Comparison of ENCODE assay signal across 17 mouse cellular contexts in genomic region chr7:49204856-49205255, GRCm38 (mm10).
DNase-seq lines count a peak whose midpoint lies in the region; ATAC-seq and TF ChIP-seq lines count a peak whose summit lies in the region.
"Had no signal": no experiment of that assay in that cellular context is flagged by ENCODE, and none has a peak within 500 bp of the region (broad histone marks: within the 10 kb centered on the region; RNA-seq: fewer than 3 reads in every experiment).

No protein-coding gene starts in this region.

- no peak overlapping the region for H3K27ac ChIP-seq in kidney, adult 2 months (ENCODE audit: insufficient read depth, low read depth, low read length)
- H3K27ac ChIP-seq: forebrain, embryonic 13.5 days; hindbrain, embryonic 15.5 days; liver, embryonic 15.5 days; midbrain, embryonic 15.5 days had no signal

- 89% methylated on average over 3 of the region's 3 CpGs for WGBS in kidney, adult 2 months

- H3K36me3 ChIP-seq in kidney, adult 2 months (ENCODE audit: control insufficient read depth, insufficient read depth, low read length): no peaks in the 10 kb centered on the region
- H3K36me3 ChIP-seq: hindbrain, embryonic 15.5 days; liver, embryonic 15.5 days; midbrain, embryonic 15.5 days had no signal

- no peaks in the 10 kb centered on the region for H3K27me3 ChIP-seq in kidney, adult 2 months (replicated peaks; ENCODE audit: control insufficient read depth, insufficient read depth, low read length)
- H3K27me3 ChIP-seq: forebrain, embryonic 13.5 days; hindbrain, embryonic 15.5 days; liver, embryonic 15.5 days; midbrain, embryonic 15.5 days had no signal

- H3K4me3 ChIP-seq in kidney, adult 2 months (ENCODE audit: insufficient read depth, low read depth, low read length): no peak overlapping the region
- H3K4me3 ChIP-seq: forebrain, embryonic 13.5 days; hindbrain, embryonic 15.5 days; liver, embryonic 15.5 days; megakaryocyte, embryonic 14.5 days; midbrain, embryonic 15.5 days had no signal

- peak; percentile 54 for DNase-seq in cerebellum, adult 11 months
- DNase-seq in kidney, adult 2 months: peak; percentile 61
- DNase-seq in kidney, postnatal 10 days: no peak
- peak; percentile 75 for DNase-seq in cerebellum, adult 9-11 months
- peak; percentile 48 for DNase-seq in heart, postnatal 4 days
- no peak for DNase-seq in gastrocnemius, postnatal 4 days (ENCODE audit: low spot score in 2 of 2)
- DNase-seq in left cerebral cortex, postnatal 4 days: no peak
- DNase-seq: gastrocnemius, postnatal 25 days; layer of hippocampus, adult 9-11 months; lung, postnatal 14 days had no signal

- H3K4me1 ChIP-seq in kidney, adult 2 months (ENCODE audit: control insufficient read depth, insufficient read depth, low read length): no peaks in the 10 kb centered on the region
- H3K4me1 ChIP-seq: liver, embryonic 15.5 days had no signal

- no peak for TF ChIP-seq POLR2A in kidney, adult 2 months (IDR thresholded peaks at IDR 0.05; ENCODE audit: low read depth, low read length)

- no peak for TF ChIP-seq CTCF in kidney, adult 2 months (conservative IDR thresholded peaks at IDR 0.05; ENCODE audit: insufficient read depth, insufficient read length, low read depth, low read length)

- intact Hi-C loops in left cerebral cortex, postnatal 4 days (cut with DNase I): no loop called here

- ATAC-seq in cerebellum, adult (ENCODE audit: insufficient number of reproducible peaks, low FRiP score, low TSS enrichment): no peak
- ATAC-seq: forebrain, embryonic 13.5 days; intestine, embryonic 16.5 days; midbrain, embryonic 15.5 days had no signal

Comparison
In these comparisons a context has a peak if more than half of its experiments do, and no peak if none do; other contexts are left out.
1. DNase-seq: peak in cerebellum, adult 11 months (single experiment), kidney, adult 2 months (single experiment), cerebellum, adult 9-11 months (single experiment) and heart, postnatal 4 days (single experiment); none in kidney, postnatal 10 days (single experiment), gastrocnemius, postnatal 4 days (0 of 2) and left cerebral cortex, postnatal 4 days (single experiment).